Mouse (Mus musculus) bone marrow, adult 2 months (tissue): Measurements from ENCODE around the gene Rfc4.
"Not testable (repeated sequence)": the region's sequence is repeated elsewhere in the genome, so short reads cannot be mapped to it uniquely, and the experiment has no call there.

Experiments used
- CTCF ChIP-seq: fragments of 200-500 bp; IDR thresholded peaks from 2 replicates; pipeline ENCODE4 v1.5.1; 2011; ENCODE audit warnings: low read length, control low read depth; ENCODE audit not compliant: control insufficient read depth, insufficient read depth
- POLR2A ChIP-seq: fragments of 200-500 bp; IDR thresholded peaks from 2 replicates; pipeline ENCODE4 v1.6.1; 2011; ENCODE audit warnings: low read depth, mild to moderate bottlenecking, control low read depth, low read length, borderline replicate concordance; ENCODE audit not compliant: control insufficient read depth

GRCm38 (mm10) chr16:23087159-23087558 is 40.4 kb downstream of the Rfc4 start:
- not testable (repeated sequence) for TF ChIP-seq CTCF, POLR2A
